Mouse (Mus musculus) myocyte (in vitro differentiated cells): ENCODE results near the gene Ntn4. TPM values are rescaled to one million over a fixed set of nuclear protein-coding genes. Genes with fewer than 3 reads are reported as not detected.

Experiments used
- H3K27me3 ChIP-seq: one replicate; pipeline ENCODE4 v1.6.1; 2011; ENCODE audit not compliant: control insufficient read depth, insufficient read depth, insufficient read length
- H3K36me3 ChIP-seq: one replicate; pipeline ENCODE4 v1.6.1; 2011; ENCODE audit not compliant: control insufficient read depth, insufficient read depth
- H3K4me2 ChIP-seq: one replicate; pipeline ENCODE4 v1.6.1; 2011; ENCODE audit warnings: low read depth, control low read depth
- H3K4me3 ChIP-seq: one replicate; pipeline ENCODE4 v1.5.1; 2011; ENCODE audit warnings: mild to moderate bottlenecking, control low read depth, moderate library complexity
- H3K79me2 ChIP-seq: one replicate; pipeline ENCODE4 v1.6.1; 2011; ENCODE audit not compliant: control insufficient read depth, insufficient read depth
- H3ac ChIP-seq: one replicate; pipeline ENCODE4 v1.6.1; 2011; ENCODE audit not compliant: control insufficient read depth, insufficient read length
- CEBPB ChIP-seq: IDR thresholded peaks from 2 replicates; pipeline ENCODE4 v1.6.1; 2011; ENCODE audit warnings: mild to moderate bottlenecking, moderate library complexity; ENCODE audit not compliant: poor library complexity, insufficient read depth, severe bottlenecking
- E2F4 ChIP-seq: IDR thresholded peaks from one replicate; pipeline ENCODE4 v1.6.1; 2011; ENCODE audit warnings: mild to moderate bottlenecking, control low read depth, moderate library complexity; ENCODE audit not compliant: insufficient read depth
- MAX ChIP-seq: IDR thresholded peaks from one replicate; pipeline ENCODE4 v1.6.1; 2011; ENCODE audit warnings: low read depth, mild to moderate bottlenecking, control low read depth
- MYOD1 ChIP-seq, 3 experiments: IDR thresholded peaks; one replicate each; pipeline ENCODE4 v1.6.1; 2011; ENCODE audit warnings: control low read depth in 2 of 3, low read depth in 2 of 3, mild to moderate bottlenecking in 2 of 3, moderate library complexity in 1 of 3; ENCODE audit not compliant: insufficient read length in 2 of 3, control insufficient read depth in 1 of 3
- MYOG ChIP-seq, 3 experiments: IDR thresholded peaks; one replicate each; pipeline ENCODE4 v1.6.1; 2011; ENCODE audit warnings: control low read depth in 2 of 3, low read depth in 2 of 3, mild to moderate bottlenecking in 2 of 3; ENCODE audit not compliant: insufficient read length in 2 of 3, control insufficient read depth in 1 of 3, insufficient read depth in 1 of 3
- POLR2A ChIP-seq: IDR thresholded peaks from one replicate; pipeline ENCODE4 v1.6.1; 2011; ENCODE audit warnings: low read depth, mild to moderate bottlenecking, control low read depth, moderate library complexity; ENCODE audit not compliant: insufficient read length
- POLR2AphosphoS2 ChIP-seq: IDR thresholded peaks from one replicate; pipeline ENCODE4 v1.6.1; 2011; ENCODE audit warnings: low read depth, control low read depth; ENCODE audit not compliant: insufficient read length
- REST ChIP-seq: IDR thresholded peaks from one replicate; pipeline ENCODE4 v1.6.1; 2011; ENCODE audit warnings: mild to moderate bottlenecking, control low read depth, moderate library complexity; ENCODE audit not compliant: insufficient read depth, insufficient read length
- SRF ChIP-seq: IDR thresholded peaks from one replicate; pipeline ENCODE4 v1.6.1; 2011; ENCODE audit warnings: low read depth; ENCODE audit not compliant: control insufficient read depth, insufficient read length
- TCF12 ChIP-seq: IDR thresholded peaks from one replicate; pipeline ENCODE4 v1.6.1; 2011; ENCODE audit warnings: mild to moderate bottlenecking, control low read depth; ENCODE audit not compliant: poor library complexity, insufficient read depth, severe bottlenecking
- TCF3 ChIP-seq: IDR thresholded peaks from one replicate; pipeline ENCODE4 v1.6.1; 2011; ENCODE audit warnings: low read depth, control low read depth; ENCODE audit not compliant: insufficient read length
- USF1 ChIP-seq: IDR thresholded peaks from one replicate; pipeline ENCODE4 v1.6.1; 2011; ENCODE audit warnings: low read depth, mild to moderate bottlenecking, control low read depth, moderate library complexity
- polyA plus RNA-seq: library from polyadenylated mRNA; unstranded; fragments of >200 nt; fragmentation: generic; extraction: Trizol; gene quantifications from one replicate; pipeline ENCODE4 v1.2.1, GENCODE M21; 2012; ENCODE audit warnings: missing spikeins

Gene Ntn4
- polyA plus RNA-seq, 1 experiment: 3.0 TPM

GRCm38 (mm10) chr10:93777372-93777771, 136.9 kb downstream of the Ntn4 start:
- Histone ChIP-seq H3K79me2 (no peaks in the 10 kb centered on the region), H3K36me3 (no peaks in the 10 kb centered on the region), H3ac (no peak overlapping the region), H3K4me2 (no peak overlapping the region), H3K27me3 (no peaks in the 10 kb centered on the region), H3K4me3 (no peak overlapping the region)
- TF ChIP-seq MYOG (IDR thresholded peaks at IDR 0.05; ENCODE audit: control insufficient read depth in 1 of 3, insufficient read depth in 1 of 3, insufficient read length in 2 of 3, low read depth in 2 of 3) (no peak), TCF3 (no peak), MYOD1 (IDR thresholded peaks at IDR 0.05; ENCODE audit: control insufficient read depth in 1 of 3, insufficient read length in 2 of 3, low read depth in 2 of 3) (no peak), TCF12 (no peak), REST (no peak), SRF (no peak), CEBPB (no peak), MAX (no peak), E2F4 (no peak), USF1 (no peak), POLR2A (no peak), POLR2AphosphoS2 (no peak)

GRCm38 (mm10) chr10:93783216-93784013, 142.9 kb downstream of the Ntn4 start:
- H3K4me2 ChIP-seq: peak overlapping the region; percentile 51
- H3K4me3 ChIP-seq: no peak overlapping the region
- no peaks in the 10 kb centered on the region for H3K27me3 ChIP-seq
- no peak overlapping the region for H3ac ChIP-seq
- H3K79me2 ChIP-seq: no peaks in the 10 kb centered on the region
- H3K36me3 ChIP-seq: no peaks in the 10 kb centered on the region
- no peak for TF ChIP-seq TCF12
- no peak for TF ChIP-seq MYOG (IDR thresholded peaks at IDR 0.05; ENCODE audit: control insufficient read depth in 1 of 3, insufficient read depth in 1 of 3, insufficient read length in 2 of 3, low read depth in 2 of 3)
- TF ChIP-seq TCF3: no peak
- no peak for TF ChIP-seq MAX
- TF ChIP-seq CEBPB: no peak
- TF ChIP-seq E2F4: no peak
- TF ChIP-seq POLR2AphosphoS2: no peak
- no peak for TF ChIP-seq POLR2A
- no peak for TF ChIP-seq MYOD1 (IDR thresholded peaks at IDR 0.05; ENCODE audit: control insufficient read depth in 1 of 3, insufficient read length in 2 of 3, low read depth in 2 of 3)
- no peak for TF ChIP-seq USF1
- TF ChIP-seq SRF: no peak
- TF ChIP-seq REST: no peak

Other genes with a start within 250 kb of the Ntn4 start
- gene Lta4h, start 187.3 kb upstream of the Ntn4 start, polyA plus RNA-seq: 73.9 TPM
- 0.11 TPM for gene Hal, start 151.9 kb upstream of the Ntn4 start, polyA plus RNA-seq
- gene Amdhd1, start 100.6 kb upstream of the Ntn4 start, polyA plus RNA-seq: 0.14 TPM
- gene Ccdc38, start 100.0 kb upstream of the Ntn4 start, polyA plus RNA-seq: 0.05 TPM
- 156 TPM for gene Snrpf, start 51.0 kb upstream of the Ntn4 start, polyA plus RNA-seq
- gene Usp44, start 190.9 kb downstream of the Ntn4 start, polyA plus RNA-seq: 0.17 TPM